Mouse (Mus musculus) midbrain, postnatal 0 days (tissue): ENCODE results near the gene Tbc1d5. TPM values are rescaled to one million over a fixed set of nuclear protein-coding genes. Genes with fewer than 3 reads are reported as not detected.

ENCODE experiments used
- ATAC-seq: fragments of 200-750 bp; cut with Nextera tagmentation; 2 replicates; pipeline ENCODE4 v1.8.0; 2017; ENCODE audit warnings: moderate number of reproducible peaks, mild to moderate bottlenecking, moderate TSS enrichment, moderate library complexity; ENCODE audit not compliant: low FRiP score
- DNase-seq: peaks from one replicate; pipeline ENCODE4 v3.0.0-alpha.2; 2015; ENCODE audit warnings: low spot score
- H3K27ac ChIP-seq: fragments of 300-500 bp; sonication (generic); 2 replicates; pipeline ENCODE4 v1.5.1; 2014; ENCODE audit warnings: low read depth, mild to moderate bottlenecking, low read length, mixed read lengths
- H3K27me3 ChIP-seq: fragments of 300-500 bp; sonication (generic); 2 replicates; pipeline ENCODE4 v1.6.1; 2014; ENCODE audit warnings: low read length, control low read depth, mixed read lengths; ENCODE audit not compliant: insufficient read depth
- H3K36me3 ChIP-seq: fragments of 300-500 bp; sonication (generic); 2 replicates; pipeline ENCODE4 v1.6.1; 2014; ENCODE audit warnings: low read length, control low read depth, mixed read lengths; ENCODE audit not compliant: insufficient read depth
- H3K4me1 ChIP-seq: fragments of 300-500 bp; sonication (generic); 2 replicates; pipeline ENCODE4 v1.6.1; 2014; ENCODE audit warnings: mild to moderate bottlenecking, control low read depth, antibody characterized with exemption, low read length, mixed read lengths; ENCODE audit not compliant: insufficient read depth
- H3K4me2 ChIP-seq: fragments of 300-500 bp; sonication (generic); 2 replicates; pipeline ENCODE4 v1.6.1; 2014; ENCODE audit warnings: low read depth, mild to moderate bottlenecking, low read length, mixed read lengths; ENCODE audit not compliant: poor library complexity, severe bottlenecking
- H3K4me3 ChIP-seq: fragments of 300-500 bp; sonication (generic); 2 replicates; pipeline ENCODE4 v1.5.1; 2014; ENCODE audit warnings: low read depth, mild to moderate bottlenecking, low read length, moderate library complexity
- H3K9ac ChIP-seq: fragments of 300-500 bp; sonication (generic); replicated peaks from 2 replicates; pipeline ENCODE4 v1.6.1; 2014; ENCODE audit warnings: mild to moderate bottlenecking, low read length, moderate library complexity, mixed read lengths; ENCODE audit not compliant: poor library complexity, severe bottlenecking
- H3K9me3 ChIP-seq: fragments of 300-500 bp; sonication (generic); 2 replicates; pipeline ENCODE4 v1.6.1; 2016; ENCODE audit warnings: low read length, control low read depth
- CTCF ChIP-seq: IDR thresholded peaks from 2 replicates; pipeline ENCODE4 v1.5.1; 2016; ENCODE audit warnings: antibody characterized with exemption, mild to moderate bottlenecking
- WGBS: fragments of 180-500 bp; shearing (Covaris S2); extraction: QIAGEN DNeasy Blood & Tissue Kit; methylation state at CpG from one replicate; pipeline ENCODE4 v1.1.7; 2014; 5-methylcytosine and 5-hydroxymethylcytosine counted together
- polyA plus RNA-seq: library from polyadenylated mRNA; unstranded; fragments of >200 nt; fragmentation: Nextera tagmentation; extraction: Ambion mirVana; gene quantifications from 2 replicates; pipeline ENCODE4 v1.2.1, GENCODE M21; 2015
- total RNA-seq: library from RNA; depleted of rRNA; stranded (reverse); fragments of >200 nt; gene quantifications from 2 replicates; pipeline ENCODE4 v1.2.3, GENCODE M21; 2014

Tbc1d5 gene
- total and polyA plus RNA-seq, 2 experiments from 2014 or later: 5.7 to 20.3 TPM

- H3K9ac ChIP-seq: no peak overlapping the region
- H3K9me3 ChIP-seq: no peaks in the 10 kb centered on the region
- DNase-seq: no peak
- no peak overlapping the region for H3K4me3 ChIP-seq
- H3K4me2 ChIP-seq: no peak overlapping the region
- no peak overlapping the region for H3K27ac ChIP-seq
- no peaks in the 10 kb centered on the region for H3K27me3 ChIP-seq
- TF ChIP-seq CTCF: no peak
- no peaks in the 10 kb centered on the region for H3K4me1 ChIP-seq
- peak; percentile 27; the same call in 1 of the 2 replicates for ATAC-seq
- H3K36me3 ChIP-seq: peaks cover 4% of the 10 kb centered on the region; the same call in 1 of the 2 replicates
- WGBS: 59% methylated on average over 3 of the region's 3 CpGs
Observed at GRCm38 (mm10) chr17:50752753-50753152, 426.4 kb downstream of the Tbc1d5 start.

- no peak for TF ChIP-seq CTCF
Observed at GRCm38 (mm10) chr17:50751911-50752310, 427.2 kb downstream of the Tbc1d5 start.

GRCm38 (mm10) chr17:50750874-50751273 lies 428.3 kb downstream of the Tbc1d5 start:
- Histone ChIP-seq H3K4me3 (no peak overlapping the region), H3K9ac (no peak overlapping the region), H3K4me2 (no peak overlapping the region), H3K27me3 (no peaks in the 10 kb centered on the region), H3K27ac (no peak overlapping the region), H3K4me1 (no peaks in the 10 kb centered on the region), H3K36me3 (no peaks in the 10 kb centered on the region), H3K9me3 (no peaks in the 10 kb centered on the region)
- no peak for TF ChIP-seq CTCF
- WGBS: 54% methylated on average over 2 of the region's 2 CpGs
- no peak for DNase-seq
- ATAC-seq: no peak

More at GRCm38 (mm10) chr17:50751911-50752310, 427.2 kb downstream of the Tbc1d5 start:
- WGBS: 84% methylated on average over 3 of the region's 3 CpGs
- Histone ChIP-seq H3K27ac (no peak overlapping the region), H3K4me2 (no peak overlapping the region), H3K4me1 (no peaks in the 10 kb centered on the region), H3K27me3 (no peaks in the 10 kb centered on the region), H3K36me3 (peaks cover 4% of the 10 kb centered on the region; the same call in 1 of the 2 replicates), H3K9ac (no peak overlapping the region), H3K9me3 (no peaks in the 10 kb centered on the region), H3K4me3 (no peak overlapping the region)
- no peak for ATAC-seq
- no peak for DNase-seq

DNA sequence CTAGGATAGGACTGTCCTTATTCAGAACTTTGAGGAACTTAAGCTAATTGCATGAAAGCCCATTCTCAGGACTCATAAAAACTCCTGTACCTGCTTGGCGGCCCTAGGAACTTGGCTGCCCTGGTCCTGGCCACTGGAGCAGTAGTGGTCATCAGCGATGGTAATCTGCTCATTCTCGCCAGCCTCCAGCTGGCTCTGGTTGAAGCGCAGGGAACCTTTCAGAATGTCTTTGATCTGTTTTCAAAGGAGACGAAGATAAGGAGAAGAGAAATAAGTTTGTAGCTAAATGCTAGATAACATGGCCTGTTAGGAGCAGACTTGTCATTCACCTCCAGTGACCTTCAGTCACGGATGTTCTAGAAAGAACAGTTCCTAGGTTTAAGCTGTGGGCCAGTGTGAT lies 437.8 kb downstream of the Tbc1d5 start:
- no peaks in the 10 kb centered on the region for H3K4me1 ChIP-seq
- no peak for ATAC-seq
- no peak for TF ChIP-seq CTCF
- no peak overlapping the region for H3K4me2 ChIP-seq
- H3K9ac ChIP-seq: no peak overlapping the region
- H3K27ac ChIP-seq: no peak overlapping the region
- no peaks in the 10 kb centered on the region for H3K36me3 ChIP-seq
- 89% methylated on average over 6 of the region's 6 CpGs for WGBS
- no peak overlapping the region for H3K4me3 ChIP-seq
- no peaks in the 10 kb centered on the region for H3K9me3 ChIP-seq
- no peak for DNase-seq
- no peaks in the 10 kb centered on the region for H3K27me3 ChIP-seq

DNA sequence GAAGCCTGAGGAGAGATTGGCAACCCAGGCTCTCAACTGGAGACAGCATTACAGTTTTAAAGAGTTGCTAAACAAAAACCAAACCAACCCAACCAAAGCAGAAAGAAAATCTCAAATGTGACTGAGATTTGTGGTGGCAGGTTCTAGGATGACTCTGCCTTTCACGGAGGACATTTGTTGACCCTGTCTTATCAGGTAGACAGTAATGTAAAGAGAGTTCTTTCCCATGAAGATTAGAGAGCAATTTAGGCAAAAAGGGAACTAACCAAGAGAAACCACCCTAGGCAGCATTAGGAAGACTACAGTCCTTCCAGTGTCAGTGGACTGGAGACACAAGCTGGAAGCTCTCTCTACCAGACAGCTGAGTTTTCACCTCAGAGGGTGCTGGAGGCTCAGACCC lies 438.3 kb downstream of the Tbc1d5 start:
- Histone ChIP-seq H3K27ac (no peak overlapping the region), H3K27me3 (no peaks in the 10 kb centered on the region), H3K36me3 (no peaks in the 10 kb centered on the region; the same call in 1 of the 2 replicates), H3K4me2 (no peak overlapping the region), H3K9ac (no peak overlapping the region), H3K9me3 (no peaks in the 10 kb centered on the region), H3K4me3 (no peak overlapping the region), H3K4me1 (no peaks in the 10 kb centered on the region)
- DNase-seq: no peak
- no peak for ATAC-seq
- WGBS: 93% methylated on average over 1 of the region's 1 CpGs
- TF ChIP-seq CTCF: no peak

GRCm38 (mm10) chr17:50738476-50738875 lies 440.7 kb downstream of the Tbc1d5 start:
- Histone ChIP-seq H3K27me3 (no peaks in the 10 kb centered on the region), H3K4me2 (no peak overlapping the region), H3K4me1 (no peaks in the 10 kb centered on the region), H3K4me3 (no peak overlapping the region), H3K9me3 (no peaks in the 10 kb centered on the region), H3K27ac (no peak overlapping the region), H3K36me3 (peaks cover 13% of the 10 kb centered on the region), H3K9ac (no peak overlapping the region)
- TF ChIP-seq CTCF: no peak
- no peak for DNase-seq
- WGBS: 91% methylated on average over 2 of the region's 2 CpGs
- ATAC-seq: no peak
